Mouse (Mus musculus): Measurements from ENCODE around the gene Memo1. TPM values are rescaled to one million over a fixed set of nuclear protein-coding genes. Genes with fewer than 3 reads are reported as not detected.
A peak's percentile ranks its signal among the peaks of the same experiment; 100 is the strongest.

The Memo1 gene
- total and polyA plus RNA-seq, 3 experiments = 47.7 to 133 (median 76.4) TPM

DNA sequence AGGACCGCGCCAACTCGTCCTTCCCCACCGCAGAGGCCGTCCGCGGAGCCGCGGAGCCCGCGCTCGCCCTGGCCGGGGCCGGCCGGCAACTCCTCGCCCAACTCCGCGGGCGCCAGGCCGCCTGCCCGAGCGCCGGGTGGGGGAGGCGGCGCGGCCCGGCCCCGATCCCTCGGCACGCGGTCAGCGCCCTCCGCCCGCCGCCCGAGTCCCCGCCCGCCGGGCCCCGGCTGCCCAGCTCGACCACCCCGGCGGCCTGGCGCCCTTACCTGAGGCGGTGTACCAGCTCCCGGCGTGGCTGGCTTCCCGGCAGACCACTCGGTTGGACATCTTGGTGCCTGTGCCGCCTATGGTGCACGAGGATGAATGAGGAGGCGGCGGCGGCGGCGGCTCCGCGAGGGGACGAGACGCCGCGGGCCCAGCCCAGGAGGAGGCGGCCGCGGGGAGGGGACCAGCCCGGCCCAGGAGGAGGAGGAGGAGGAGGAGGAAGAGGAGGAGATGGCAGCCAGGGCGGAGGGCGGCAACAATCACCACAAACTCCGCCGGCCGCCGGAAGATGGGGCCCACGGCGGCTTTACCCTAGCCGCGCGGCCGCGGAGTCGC is 795 bp downstream of the Memo1 start:
- peaks cover 44% of the 10 kb centered on the region for H3K79me2 ChIP-seq (replicated peaks; ENCODE audit: control insufficient read depth, extremely low read depth, insufficient read depth, poor library complexity, severe bottlenecking)
- peaks cover 3 to 34% of the 10 kb centered on the region in 2 experiments; a peak in 3 of 4 replicates for H3K4me1 ChIP-seq (ENCODE audit: control insufficient read depth in 1 of 2, insufficient read depth in 2 of 2)
- H3K4me3 ChIP-seq (replicated peaks in 1 of 3; ENCODE audit: low read depth in 2 of 3, low read length in 2 of 3, poor library complexity in 1 of 3) = peak overlapping the region; percentile 81 to 90 (median 87)
- in situ Hi-C loops (cut with MboI; ENCODE audit: low pct_ligation_motif_present, low pct_unique_long_range_greater_than_20kb, low sequenced_read_pairs) = no loop called here
- H3K4me2 ChIP-seq (ENCODE audit: insufficient read depth, low read depth, poor library complexity, severe bottlenecking) = peak overlapping the region; percentile 95; the same call in 1 of the 2 replicates
- H3K27ac ChIP-seq (ENCODE audit: insufficient read depth, low read depth) = peak overlapping the region; percentile 56
- H3K9me3 ChIP-seq (replicated peaks; ENCODE audit: low read length) = no peaks in the 10 kb centered on the region
- peak overlapping the region; percentile 98 for H3K9ac ChIP-seq (ENCODE audit: insufficient read depth, low read depth)
- dilution Hi-C loops (cut with MboI; ENCODE audit: extremely low pct_ligation_motif_present, extremely low pct_unique_long_range_greater_than_20kb, low sequenced_read_pairs) = no loop called here
- no peaks in the 10 kb centered on the region for H3K27me3 ChIP-seq (replicated peaks)
- DNase-seq (ENCODE audit: extremely low read depth) = peak; percentile 74
- TF ChIP-seq ZNF384 (IDR thresholded peaks at IDR 0.05; ENCODE audit: low read depth, low read length) (no peak), TCF12 (IDR thresholded peaks at IDR 0.05; ENCODE audit: low read depth, low read length) (peak; percentile 66), GABPA (IDR thresholded peaks at IDR 0.05; ENCODE audit: insufficient replicate concordance, low read depth, low read length) (no peak), E2F4 (IDR thresholded peaks at IDR 0.05; ENCODE audit: insufficient replicate concordance, low read depth, low read length) (no peak), RCOR1 (conservative IDR thresholded peaks at IDR 0.05; ENCODE audit: low read depth, low read length) (no peak), MXI1 (IDR thresholded peaks at IDR 0.05; ENCODE audit: low read depth, low read length) (peak; percentile 41; the same call in 1 of the 2 replicates), POLR2A (IDR thresholded peaks at IDR 0.05; ENCODE audit: low read depth, low read length) (no peak), CTCF (conservative IDR thresholded peaks at IDR 0.05 in 1 of 2, IDR thresholded peaks at IDR 0.05 in 1 of 2; ENCODE audit: low read depth in 2 of 2, low read length in 2 of 2) (no peak), TBP (conservative IDR thresholded peaks at IDR 0.05; ENCODE audit: low read depth, low read length) (no peak), MAFK (IDR thresholded peaks at IDR 0.05; ENCODE audit: insufficient replicate concordance, low read length) (no peak), NELFE (IDR thresholded peaks at IDR 0.05; ENCODE audit: low read depth, low read length) (peak; percentile 60; the same call in 1 of the 2 replicates), CHD2 (IDR thresholded peaks at IDR 0.05; ENCODE audit: low read length) (no peak), ZMIZ1 (IDR thresholded peaks at IDR 0.05; ENCODE audit: low read depth, low read length) (no peak), KAT2A (IDR thresholded peaks at IDR 0.05; ENCODE audit: insufficient replicate concordance, low read length) (no peak)
- peaks cover 2 to 22% of the 10 kb centered on the region in 2 experiments for H3K36me3 ChIP-seq (replicated peaks in 1 of 2; ENCODE audit: control insufficient read depth in 1 of 2, insufficient read depth in 1 of 2, low read length in 1 of 2)

GRCm38 (mm10) chr17:74293687-74294425 is 1.5 kb downstream of the Memo1 start:
- Histone ChIP-seq H3K27ac (ENCODE audit: insufficient read depth, low read depth) (peak overlapping the region; percentile 56; the same call in 1 of the 2 replicates), H3K9ac (ENCODE audit: insufficient read depth, low read depth) (peak overlapping the region; percentile 98), H3K4me1 (ENCODE audit: control insufficient read depth in 1 of 2, insufficient read depth in 2 of 2) (peaks cover 3 to 34% of the 10 kb centered on the region in 2 experiments; a peak in 3 of 4 replicates), H3K36me3 (replicated peaks in 1 of 2; ENCODE audit: control insufficient read depth in 1 of 2, insufficient read depth in 1 of 2, low read length in 1 of 2) (peaks cover 5 to 20% of the 10 kb centered on the region in 2 experiments), H3K4me3 (replicated peaks in 1 of 3; ENCODE audit: low read depth in 2 of 3, low read length in 2 of 3, poor library complexity in 1 of 3) (peak overlapping the region; percentile 81 to 90 (median 87)), H3K79me2 (replicated peaks; ENCODE audit: control insufficient read depth, extremely low read depth, insufficient read depth, poor library complexity, severe bottlenecking) (peaks cover 49% of the 10 kb centered on the region), H3K9me3 (replicated peaks; ENCODE audit: low read length) (peaks cover 2% of the 10 kb centered on the region), H3K27me3 (replicated peaks) (no peaks in the 10 kb centered on the region), H3K4me2 (ENCODE audit: insufficient read depth, low read depth, poor library complexity, severe bottlenecking) (peak overlapping the region; percentile 95)
- peak; percentile 37 for DNase-seq (ENCODE audit: extremely low read depth)
- in situ Hi-C loops (cut with MboI; ENCODE audit: low pct_ligation_motif_present, low pct_unique_long_range_greater_than_20kb, low sequenced_read_pairs) (no loop called here), dilution Hi-C loops (cut with MboI; ENCODE audit: extremely low pct_ligation_motif_present, extremely low pct_unique_long_range_greater_than_20kb, low sequenced_read_pairs) (no loop called here)
- TF ChIP-seq NELFE (IDR thresholded peaks at IDR 0.05; ENCODE audit: low read depth, low read length) (no peak), CHD2 (IDR thresholded peaks at IDR 0.05; ENCODE audit: low read length) (no peak), CHD1 (IDR thresholded peaks at IDR 0.05; ENCODE audit: low read depth, low read length) (peak; percentile 61; the same call in 1 of the 2 replicates), MAX (IDR thresholded peaks at IDR 0.05; ENCODE audit: low read length) (peak; percentile 29; the same call in 1 of the 2 replicates), ZNF384 (IDR thresholded peaks at IDR 0.05; ENCODE audit: low read depth, low read length) (peak; percentile 53), MEF2A (IDR thresholded peaks at IDR 0.05; ENCODE audit: borderline replicate concordance, low read depth, low read length) (no peak), SIN3A (IDR thresholded peaks at IDR 0.05; ENCODE audit: low read length) (peak; percentile 61; the same call in 1 of the 2 replicates), POLR2A (IDR thresholded peaks at IDR 0.05; ENCODE audit: low read depth, low read length) (no peak), MYC (IDR thresholded peaks at IDR 0.05; ENCODE audit: low read depth, low read length) (0 out of 2 replicates have a peak, but pooled peaks have one; percentile 43), MAFK (IDR thresholded peaks at IDR 0.05; ENCODE audit: insufficient replicate concordance, low read length) (no peak), TCF12 (IDR thresholded peaks at IDR 0.05; ENCODE audit: low read depth, low read length) (no peak), MXI1 (IDR thresholded peaks at IDR 0.05; ENCODE audit: low read depth, low read length) (peak; percentile 60), JUND (conservative IDR thresholded peaks at IDR 0.05; ENCODE audit: low read depth, low read length) (no peak)

All from CH12.LX (cell line).